In genomic region chr5:127405391-127406000, GRCm38 (mm10) we compare ENCODE assay signal across 8 mouse cellular contexts.
DNase-seq lines count a peak whose midpoint lies in the region; ATAC-seq and TF ChIP-seq lines count a peak whose summit lies in the region.

No protein-coding gene starts in this region.

- H3K9ac ChIP-seq in hindbrain, postnatal 0 days (replicated peaks; ENCODE audit: low read length): no peak overlapping the region
- no peak overlapping the region for H3K9ac ChIP-seq in lung, embryonic 14.5 days

- no peaks in the 10 kb centered on the region for H3K9me3 ChIP-seq in hindbrain, postnatal 0 days (ENCODE audit: low read length)
- no peaks in the 10 kb centered on the region for H3K9me3 ChIP-seq in lung, embryonic 14.5 days (ENCODE audit: low read depth, low read length)

- 0 out of 2 replicates have a peak, but pooled peaks cover 6% of the 10 kb centered on the region for H3K4me1 ChIP-seq in hindbrain, postnatal 0 days (ENCODE audit: insufficient read depth, low read length)
- peaks cover 26% of the 10 kb centered on the region for H3K4me1 ChIP-seq in lung, embryonic 14.5 days (ENCODE audit: insufficient read depth)

- no peaks in the 10 kb centered on the region for H3K36me3 ChIP-seq in hindbrain, postnatal 0 days (ENCODE audit: insufficient read depth, low read length)
- H3K36me3 ChIP-seq in lung, embryonic 14.5 days (ENCODE audit: insufficient read depth): no peaks in the 10 kb centered on the region

- 11% methylated on average over 18 of the region's 18 CpGs for WGBS in hindbrain, postnatal 0 days
- WGBS in lung, embryonic 14.5 days: 5% methylated on average over 18 of the region's 18 CpGs

- ATAC-seq in hindbrain, postnatal 0 days: peak; percentile 86
- peak; percentile 88 for ATAC-seq in lung, embryonic 14.5 days (ENCODE audit: insufficient read depth)
- ATAC-seq in megakaryocyte, adult 5-6 weeks (ENCODE audit: poor library complexity, severe bottlenecking): no peak

- TF ChIP-seq CTCF in hindbrain, postnatal 0 days (IDR thresholded peaks at IDR 0.05; ENCODE audit: low read depth): no peak
- TF ChIP-seq CTCF in lung, embryonic 14.5 days (IDR thresholded peaks at IDR 0.05; ENCODE audit: low read depth): no peak; the same call in 1 of the 2 replicates

- H3K27ac ChIP-seq in hindbrain, postnatal 0 days: 0 out of 2 replicates have a peak overlapping the region, but pooled peaks have one; percentile 26
- peak overlapping the region; percentile 93 for H3K27ac ChIP-seq in lung, embryonic 14.5 days (ENCODE audit: low read depth)

- H3K27me3 ChIP-seq in hindbrain, postnatal 0 days (ENCODE audit: insufficient read depth, low read length): no peaks in the 10 kb centered on the region
- H3K27me3 ChIP-seq in lung, embryonic 14.5 days (ENCODE audit: insufficient read depth, low read length): no peaks in the 10 kb centered on the region

- peak; percentile 36 to 69 for DNase-seq in gastrocnemius, postnatal 4 days (ENCODE audit: low spot score in 2 of 2)
- no peak for DNase-seq in gastrocnemius, adult 18-20 months (ENCODE audit: low spot score)
- DNase-seq in cerebellum, adult 8-10 months: peak; percentile 75
- DNase-seq in frontal cortex, postnatal 14 days (ENCODE audit: low spot score in 2 of 2): peak; percentile 8 to 19
- DNase-seq in hindbrain, postnatal 0 days (ENCODE audit: low spot score): peak; percentile 87
- DNase-seq in lung, embryonic 14.5 days: peak; percentile 97
- peak; percentile 83 for DNase-seq in ovary, postnatal 14 days (ENCODE audit: low spot score)

- 0 out of 2 replicates have a peak overlapping the region, but pooled peaks have one; percentile 18 for H3K4me2 ChIP-seq in hindbrain, postnatal 0 days (ENCODE audit: low read depth, low read length)
- peak overlapping the region; percentile 52 for H3K4me2 ChIP-seq in lung, embryonic 14.5 days

- no peak overlapping the region for H3K4me3 ChIP-seq in hindbrain, postnatal 0 days (ENCODE audit: low read length)
- H3K4me3 ChIP-seq in lung, embryonic 14.5 days (ENCODE audit: low read depth, low read length): no peak overlapping the region
